Mouse (Mus musculus) midbrain, embryonic 11.5 days (tissue): ENCODE measurements around the gene Gng12. TPM values are rescaled to one million over a fixed set of nuclear protein-coding genes. Genes with fewer than 3 reads are reported as not detected.

ENCODE experiments used
- ATAC-seq: fragments of 200-750 bp; cut with Nextera tagmentation; 2 replicates; pipeline ENCODE4 v1.8.0; 2017; ENCODE audit warnings: moderate TSS enrichment, moderate library complexity; ENCODE audit not compliant: low FRiP score
- DNase-seq: peaks from one replicate; pipeline ENCODE4 v3.0.0; 2015; ENCODE audit warnings: low spot score; ENCODE audit errors: missing footprints
- H3K27ac ChIP-seq: fragments of 300-500 bp; sonication (generic); 2 replicates; pipeline ENCODE4 v1.5.1; 2014; ENCODE audit warnings: low read depth, low read length
- H3K27me3 ChIP-seq: fragments of 300-500 bp; sonication (generic); 2 replicates; pipeline ENCODE4 v1.6.1; 2014; ENCODE audit warnings: mild to moderate bottlenecking, low read length, moderate library complexity, mixed read lengths; ENCODE audit not compliant: control insufficient read depth, insufficient read depth
- H3K36me3 ChIP-seq: fragments of 300-500 bp; sonication (generic); 2 replicates; pipeline ENCODE4 v1.6.1; 2014; ENCODE audit warnings: mild to moderate bottlenecking, low read length, moderate library complexity, mixed read lengths; ENCODE audit not compliant: control insufficient read depth, insufficient read depth
- H3K4me1 ChIP-seq: fragments of 300-500 bp; sonication (generic); 2 replicates; pipeline ENCODE4 v1.6.1; 2014; ENCODE audit warnings: low read length; ENCODE audit not compliant: control insufficient read depth, insufficient read depth
- H3K4me2 ChIP-seq: fragments of 300-500 bp; sonication (generic); 2 replicates; pipeline ENCODE4 v1.6.1; 2014; ENCODE audit warnings: mild to moderate bottlenecking, moderate library complexity
- H3K4me3 ChIP-seq: fragments of 300-500 bp; sonication (generic); 2 replicates; pipeline ENCODE4 v1.5.1; 2014; ENCODE audit warnings: low read depth, low read length
- H3K9ac ChIP-seq: fragments of 300-500 bp; sonication (generic); 2 replicates; pipeline ENCODE4 v1.6.1; 2014; ENCODE audit warnings: low read length
- H3K9me3 ChIP-seq: fragments of 300-500 bp; sonication (generic); 2 replicates; pipeline ENCODE4 v1.6.1; 2016; ENCODE audit warnings: low read length; ENCODE audit not compliant: control insufficient read depth
- WGBS: fragments of 180-500 bp; shearing (Covaris S2); extraction: QIAGEN DNeasy Blood & Tissue Kit; methylation state at CpG from one replicate; pipeline ENCODE4 v1.1.7; 2014; 5-methylcytosine and 5-hydroxymethylcytosine counted together
- polyA plus RNA-seq: library from polyadenylated mRNA; unstranded; fragments of >200 nt; fragmentation: Nextera tagmentation; extraction: Ambion mirVana; gene quantifications from 2 replicates; pipeline ENCODE4 v1.2.1, GENCODE M21; 2014

Gng12 gene
- polyA plus RNA-seq, 1 experiment from 2014 or later: 40.8 TPM

GRCm38 (mm10) chr6:66926269-66926668 lies 30.1 kb downstream of the Gng12 start:
- Histone ChIP-seq H3K27ac (no peak overlapping the region), H3K4me3 (no peak overlapping the region), H3K4me1 (no peaks in the 10 kb centered on the region), H3K27me3 (no peaks in the 10 kb centered on the region), H3K4me2 (no peak overlapping the region), H3K9me3 (no peaks in the 10 kb centered on the region), H3K9ac (no peak overlapping the region), H3K36me3 (no peaks in the 10 kb centered on the region)
- DNase-seq: no peak
- ATAC-seq: no peak
- 30% methylated on average over 4 of the region's 4 CpGs for WGBS

GRCm38 (mm10) chr6:66928972-66929645 lies 32.9 kb downstream of the Gng12 start:
- Histone ChIP-seq H3K9ac (no peak overlapping the region), H3K4me3 (no peak overlapping the region), H3K27ac (no peak overlapping the region), H3K36me3 (no peaks in the 10 kb centered on the region), H3K27me3 (no peaks in the 10 kb centered on the region), H3K9me3 (no peaks in the 10 kb centered on the region), H3K4me1 (no peaks in the 10 kb centered on the region), H3K4me2 (no peak overlapping the region)
- 79% methylated on average over 2 of the region's 2 CpGs for WGBS
- DNase-seq: no peak
- ATAC-seq: no peak

- 82% methylated on average over 7 of the region's 7 CpGs for WGBS
- DNase-seq: no peak
- Histone ChIP-seq H3K4me2 (no peak overlapping the region), H3K9me3 (no peaks in the 10 kb centered on the region), H3K36me3 (no peaks in the 10 kb centered on the region), H3K4me3 (no peak overlapping the region), H3K9ac (no peak overlapping the region), H3K4me1 (no peaks in the 10 kb centered on the region), H3K27ac (no peak overlapping the region), H3K27me3 (no peaks in the 10 kb centered on the region)
- no peak for ATAC-seq
Observed at GRCm38 (mm10) chr6:66929694-66930093, 33.5 kb downstream of the Gng12 start.

GRCm38 (mm10) chr6:66932206-66932819 lies 36.1 kb downstream of the Gng12 start:
- 82% methylated on average over 4 of the region's 4 CpGs for WGBS
- no peak overlapping the region for H3K4me2 ChIP-seq
- no peaks in the 10 kb centered on the region for H3K27me3 ChIP-seq
- H3K4me3 ChIP-seq: no peak overlapping the region
- no peaks in the 10 kb centered on the region for H3K36me3 ChIP-seq
- ATAC-seq (no peak), DNase-seq (no peak)
- no peak overlapping the region for H3K9ac ChIP-seq
- no peak overlapping the region for H3K27ac ChIP-seq
- no peaks in the 10 kb centered on the region for H3K9me3 ChIP-seq
- H3K4me1 ChIP-seq: no peaks in the 10 kb centered on the region

- 79% methylated on average over 7 of the region's 7 CpGs for WGBS
- Histone ChIP-seq H3K4me1 (peaks cover 9% of the 10 kb centered on the region), H3K27me3 (no peaks in the 10 kb centered on the region), H3K9me3 (no peaks in the 10 kb centered on the region), H3K4me2 (no peak overlapping the region), H3K4me3 (no peak overlapping the region), H3K9ac (no peak overlapping the region), H3K36me3 (no peaks in the 10 kb centered on the region), H3K27ac (no peak overlapping the region)
- ATAC-seq (no peak), DNase-seq (no peak)
Observed at GRCm38 (mm10) chr6:66940656-66941235, 44.5 kb downstream of the Gng12 start.

- no peak for DNase-seq
- no peaks in the 10 kb centered on the region for H3K9me3 ChIP-seq
- H3K27ac ChIP-seq: no peak overlapping the region
- 62% methylated on average over 6 of the region's 6 CpGs for WGBS
- peaks cover 9% of the 10 kb centered on the region for H3K4me1 ChIP-seq
- no peak overlapping the region for H3K4me2 ChIP-seq
- H3K4me3 ChIP-seq: no peak overlapping the region
- no peak overlapping the region for H3K9ac ChIP-seq
- ATAC-seq: no peak
- no peaks in the 10 kb centered on the region for H3K27me3 ChIP-seq
- no peaks in the 10 kb centered on the region for H3K36me3 ChIP-seq
Observed at GRCm38 (mm10) chr6:66941792-66942191, 45.6 kb downstream of the Gng12 start.

GRCm38 (mm10) chr6:66942826-66943225 lies 46.6 kb downstream of the Gng12 start:
- Histone ChIP-seq H3K27ac (no peak overlapping the region), H3K27me3 (no peaks in the 10 kb centered on the region), H3K36me3 (no peaks in the 10 kb centered on the region), H3K4me3 (no peak overlapping the region), H3K9me3 (no peaks in the 10 kb centered on the region), H3K4me2 (no peak overlapping the region), H3K9ac (no peak overlapping the region), H3K4me1 (peaks cover 9% of the 10 kb centered on the region)
- WGBS: 81% methylated on average over 4 of the region's 4 CpGs
- no peak for DNase-seq
- ATAC-seq: no peak

GRCm38 (mm10) chr6:66943367-66944189 lies 47.4 kb downstream of the Gng12 start:
- Histone ChIP-seq H3K4me2 (no peak overlapping the region), H3K4me3 (no peak overlapping the region), H3K9ac (no peak overlapping the region), H3K4me1 (peaks cover 9% of the 10 kb centered on the region), H3K27ac (no peak overlapping the region), H3K9me3 (no peaks in the 10 kb centered on the region), H3K36me3 (no peaks in the 10 kb centered on the region), H3K27me3 (no peaks in the 10 kb centered on the region)
- WGBS: 34% methylated on average over 6 of the region's 6 CpGs
- ATAC-seq: peak; percentile 64
- DNase-seq: peak; percentile 90
